Mouse (Mus musculus) urinary bladder, postnatal 10 days (tissue): Measurements from ENCODE around the gene Crlf3.

Source experiments
- DNase-seq: peaks from one replicate; pipeline ENCODE4 v3.0.0; 2022; ENCODE audit warnings: low spot score

Crlf3 gene

GRCm38 (mm10) chr11:80080826-80081728, at the start of gene Crlf3:
Gene Crlf3, minus strand, starts transcription at chr11:80080991.
- DNase-seq = peak; percentile 71

GRCm38 (mm10) chr11:80116411-80116810, 35.6 kb upstream of the Crlf3 start:
- DNase-seq = no peak

GRCm38 (mm10) chr11:80104407-80104806, 23.6 kb upstream of the Crlf3 start:
- no peak for DNase-seq

GRCm38 (mm10) chr11:80101298-80101697, 20.5 kb upstream of the Crlf3 start:
- DNase-seq = no peak

- DNase-seq = no peak
These were observed 17.8 kb upstream of the Crlf3 start for GRCm38 (mm10) chr11:80098444-80099056.

- no peak for DNase-seq
These were observed 9.9 kb upstream of the Crlf3 start for GRCm38 (mm10) chr11:80090555-80091164.

GRCm38 (mm10) chr11:80089817-80090214, 9.0 kb upstream of the Crlf3 start:
- DNase-seq = no peak

- peak; percentile 76 for DNase-seq
These were observed 8.4 kb upstream of the Crlf3 start, which contains the start of gene Atad5 for GRCm38 (mm10) chr11:80088917-80089816. Gene Atad5, plus strand, starts transcription at chr11:80089400.

GRCm38 (mm10) chr11:80086844-80087243, 6.1 kb upstream of the Crlf3 start:
- DNase-seq = no peak

GRCm38 (mm10) chr11:80085356-80086055, 4.7 kb upstream of the Crlf3 start:
- no peak for DNase-seq

GRCm38 (mm10) chr11:80081786-80082319, 1.1 kb upstream of the Crlf3 start:
- DNase-seq = no peak

- DNase-seq = no peak
These were observed 388 bp downstream of the Crlf3 start for GRCm38 (mm10) chr11:80080381-80080825.

GRCm38 (mm10) chr11:80079751-80080150, 1.0 kb downstream of the Crlf3 start:
- DNase-seq = no peak

- no peak for DNase-seq
These were observed 2.0 kb downstream of the Crlf3 start for GRCm38 (mm10) chr11:80078831-80079230.

- no peak for DNase-seq
These were observed 2.8 kb downstream of the Crlf3 start for GRCm38 (mm10) chr11:80077784-80078545.

- no peak for DNase-seq
These were observed 5.0 kb downstream of the Crlf3 start for GRCm38 (mm10) chr11:80075608-80076277.

- no peak for DNase-seq
These were observed 8.4 kb downstream of the Crlf3 start for GRCm38 (mm10) chr11:80072365-80072764.

GRCm38 (mm10) chr11:80071039-80071438, 9.8 kb downstream of the Crlf3 start:
- no peak for DNase-seq

- DNase-seq = no peak
These were observed 11.0 kb downstream of the Crlf3 start for GRCm38 (mm10) chr11:80069815-80070214.
